Mouse (Mus musculus) bone marrow macrophage, adult 2 months (primary cell): ENCODE measurements at regions not wholly inside any gene's neighbourhood (a gene's known extent, or its start where the extent isn't known, plus 50 kb on each side); places are given as distances from the start of the nearest gene placed in this dataset.

Experiments
- CTCF ChIP-seq: IDR thresholded peaks from 2 replicates; pipeline ENCODE4 v1.5.1; 2012; ENCODE audit warnings: low read depth, mild to moderate bottlenecking, low read length, moderate library complexity
- POLR2A ChIP-seq: IDR thresholded peaks from 2 replicates; pipeline ENCODE4 v1.6.1; 2012; ENCODE audit warnings: mild to moderate bottlenecking, low read depth, low read length, borderline replicate concordance

DNA sequence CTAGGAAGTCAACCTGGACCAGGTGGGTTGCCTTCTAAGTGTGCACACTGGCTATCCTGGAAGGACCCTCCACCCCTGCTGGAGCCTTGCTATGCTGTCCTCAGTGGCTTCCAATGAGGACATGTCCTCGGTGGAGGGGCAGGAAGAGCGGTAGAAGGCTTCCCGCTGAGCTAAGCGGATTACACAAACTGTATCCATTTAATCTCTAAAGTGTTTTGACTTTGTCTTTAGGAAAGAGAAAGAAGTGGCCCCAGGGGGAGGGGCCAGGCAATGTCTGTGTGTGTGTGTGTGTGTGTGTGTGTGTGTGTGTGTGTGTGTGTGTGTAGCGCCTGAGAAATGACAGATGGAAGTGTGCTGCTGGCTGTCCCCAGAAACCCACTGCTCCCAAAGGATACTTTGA lies 71.6 kb upstream of the Zc3h12a start:
- TF ChIP-seq CTCF = no peak
- TF ChIP-seq POLR2A = no peak
